Mouse (Mus musculus): ENCODE results near the gene Gm20388.
A peak's percentile ranks its signal among the peaks of the same experiment; 100 is the strongest.

Gm20388 gene

GRCm38 (mm10) chr8:120538397-120539240 lies 628.0 kb downstream of the Gm20388 start:
- peak; percentile 81 for DNase-seq

GRCm38 (mm10) chr8:120539381-120539774 lies 628.7 kb downstream of the Gm20388 start:
- DNase-seq: peak; percentile 63

GRCm38 (mm10) chr8:120539775-120540625 lies 629.4 kb downstream of the Gm20388 start:
- peak; percentile 82 for DNase-seq

- no peak for DNase-seq
These were observed 632.4 kb downstream of the Gm20388 start for GRCm38 (mm10) chr8:120542995-120543394.

GRCm38 (mm10) chr8:120543416-120544055 lies 632.9 kb downstream of the Gm20388 start:
- no peak for DNase-seq

GRCm38 (mm10) chr8:120544155-120544554 lies 633.5 kb downstream of the Gm20388 start:
- DNase-seq: no peak

GRCm38 (mm10) chr8:120547562-120547961 lies 636.9 kb downstream of the Gm20388 start:
- DNase-seq: no peak

- DNase-seq: no peak
These were observed 637.7 kb downstream of the Gm20388 start for GRCm38 (mm10) chr8:120548313-120548761.

GRCm38 (mm10) chr8:120549321-120549921 lies 638.8 kb downstream of the Gm20388 start:
- DNase-seq: peak; percentile 26

- no peak for DNase-seq
These were observed 639.3 kb downstream of the Gm20388 start for GRCm38 (mm10) chr8:120549922-120550321.

- DNase-seq: no peak
These were observed 639.8 kb downstream of the Gm20388 start for GRCm38 (mm10) chr8:120550430-120550829.

- DNase-seq: no peak
These were observed 640.5 kb downstream of the Gm20388 start for GRCm38 (mm10) chr8:120550937-120551676.

- no peak for DNase-seq
These were observed 641.0 kb downstream of the Gm20388 start for GRCm38 (mm10) chr8:120551677-120551980.

- no peak for DNase-seq
These were observed 641.9 kb downstream of the Gm20388 start for GRCm38 (mm10) chr8:120552509-120552908.

- DNase-seq: peak; percentile 11
These were observed 642.9 kb downstream of the Gm20388 start for GRCm38 (mm10) chr8:120553441-120554123.

GRCm38 (mm10) chr8:120554466-120555039 lies 643.9 kb downstream of the Gm20388 start:
- no peak for DNase-seq

GRCm38 (mm10) chr8:120556198-120556892 lies 645.7 kb downstream of the Gm20388 start:
- DNase-seq: no peak

GRCm38 (mm10) chr8:120557170-120557965 lies 646.7 kb downstream of the Gm20388 start:
- no peak for DNase-seq

GRCm38 (mm10) chr8:120558162-120558561 lies 647.5 kb downstream of the Gm20388 start:
- no peak for DNase-seq

GRCm38 (mm10) chr8:120559654-120560053 lies 649.0 kb downstream of the Gm20388 start:
- no peak for DNase-seq

Data from liver (tissue).